8 mouse cellular contexts compared by ENCODE assay signal in genomic region chr8:78509273-78510031, GRCm38 (mm10). TPM values are rescaled to one million over a fixed set of nuclear protein-coding genes. Genes with fewer than 3 reads are reported as not detected.
DNase-seq lines count a peak whose midpoint lies in the region; ATAC-seq lines count a peak whose summit lies in the region.

TSS of gene Slc10a7 (plus strand) at chr8:78509346.

- peaks cover 4% of the 10 kb centered on the region; the same call in 1 of the 2 replicates for H3K9me3 ChIP-seq in hindbrain, embryonic 10.5 days

- peaks cover 18% of the 10 kb centered on the region for H3K4me1 ChIP-seq in hindbrain, embryonic 10.5 days (replicated peaks)

- H3K4me3 ChIP-seq in hindbrain, embryonic 10.5 days, result peak within 1 kb of the TSS; percentile 77

- no peaks in the 10 kb centered on the region for H3K27me3 ChIP-seq in hindbrain, embryonic 10.5 days (ENCODE audit: insufficient read depth, poor library complexity, severe bottlenecking)

- peak; percentile 88 for DNase-seq in MN1 (ENCODE audit: low spot score)
- DNase-seq in cerebellum, adult 9-10 months, result peak; percentile 88
- DNase-seq in hindbrain, embryonic 10.5 days (ENCODE audit: low spot score), result peak; percentile 91
- peak; percentile 91 for DNase-seq in layer of hippocampus, adult 9-11 months
- peak; percentile 88 for DNase-seq in lung, postnatal 10 days
- peak; percentile 67 for DNase-seq in ovary, postnatal 14 days (ENCODE audit: low spot score)
- peak; percentile 80 to 81 for DNase-seq in thymus, postnatal 10 days (ENCODE audit: low spot score in 2 of 2)

- H3K27ac ChIP-seq in hindbrain, embryonic 10.5 days, result peak within 1 kb of the TSS; percentile 100

- ATAC-seq in frontal cortex, adult (ENCODE audit: low TSS enrichment), result peak; percentile 97

- WGBS in hindbrain, embryonic 10.5 days, result under 1% methylated on average over 51 of the region's 51 CpGs

- peaks cover 37% of the 10 kb centered on the region for H3K36me3 ChIP-seq in hindbrain, embryonic 10.5 days

RNA-seq across cellular contexts. Expression of gene Slc10a7, which starts in this region (rescaled TPM):
- 9.3 and 12.1 TPM in 2 replicates for polyA plus RNA-seq in hindbrain, embryonic 10.5 days (2016; fragmentation: Nextera tagmentation; extraction: Ambion mirVana)

Comparison
In these comparisons a context has a peak if more than half of its experiments do, and no peak if none do; other contexts are left out.
1. Peak in every context shown above with its lines: DNase-seq, ATAC-seq, H3K4me3 ChIP-seq and H3K27ac ChIP-seq.